Mouse (Mus musculus): Measurements from ENCODE around the gene Dapk2. TPM values are rescaled to one million over a fixed set of nuclear protein-coding genes. Genes with fewer than 3 reads are reported as not detected.

Dapk2 gene
- polyA plus RNA-seq, 1 experiment from 2014 or later: 6.5 TPM

DNA sequence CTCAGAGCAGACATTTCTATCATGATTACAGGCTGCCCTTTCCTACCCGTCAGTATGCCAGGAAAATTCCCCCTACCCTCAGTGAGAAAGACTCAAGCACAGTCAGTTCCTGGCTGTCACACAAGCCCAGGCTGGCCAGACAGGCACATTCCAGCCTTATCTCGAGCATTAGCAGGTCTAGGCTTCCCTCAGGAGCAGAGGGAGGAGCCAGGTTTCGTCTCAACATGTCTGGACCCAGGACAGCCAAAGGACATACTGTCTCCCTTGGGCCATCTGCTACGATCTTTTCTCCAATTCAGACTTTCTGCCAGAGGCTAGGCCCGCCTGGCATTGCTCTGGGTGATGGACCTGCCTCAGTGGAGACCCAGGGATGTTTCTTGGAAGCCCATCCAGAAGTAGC lies 48.8 kb downstream of the Dapk2 start:
- peak; percentile 90 for ATAC-seq (replicated peaks; ENCODE audit: extremely low read depth, insufficient read depth, low FRiP score)
- peaks cover 27% of the 10 kb centered on the region for H3K4me1 ChIP-seq (ENCODE audit: control insufficient read depth, insufficient read depth, low read length)
- no peaks in the 10 kb centered on the region for H3K27me3 ChIP-seq (ENCODE audit: control insufficient read depth, insufficient read depth, low read length)
- no peaks in the 10 kb centered on the region for H3K36me3 ChIP-seq (ENCODE audit: control insufficient read depth, insufficient read depth)
- no peaks in the 10 kb centered on the region for H3K9me3 ChIP-seq (replicated peaks; ENCODE audit: control insufficient read depth, low read length)
- H3K4me3 ChIP-seq (ENCODE audit: low read length): no peak overlapping the region
- 22% methylated on average over 5 of the region's 5 CpGs for WGBS
- H3K9ac ChIP-seq (ENCODE audit: low read length): no peak overlapping the region
- H3K4me2 ChIP-seq (ENCODE audit: low read depth, low read length): peak overlapping the region; percentile 10; the same call in 1 of the 2 replicates
- peak overlapping the region; percentile 64; the same call in 1 of the 2 replicates for H3K27ac ChIP-seq (ENCODE audit: low read length)

- no peak overlapping the region for H3K9ac ChIP-seq (ENCODE audit: low read length)
- H3K27ac ChIP-seq (ENCODE audit: low read length): peak overlapping the region; percentile 26; the same call in 1 of the 2 replicates
- H3K4me3 ChIP-seq (ENCODE audit: low read length): no peak overlapping the region
- H3K4me1 ChIP-seq (ENCODE audit: control insufficient read depth, insufficient read depth, low read length): peaks cover 45% of the 10 kb centered on the region
- WGBS: 48% methylated on average over 4 of the region's 4 CpGs
- H3K36me3 ChIP-seq (ENCODE audit: control insufficient read depth, insufficient read depth): no peaks in the 10 kb centered on the region
- no peaks in the 10 kb centered on the region for H3K9me3 ChIP-seq (replicated peaks; ENCODE audit: control insufficient read depth, low read length)
- no peaks in the 10 kb centered on the region for H3K27me3 ChIP-seq (ENCODE audit: control insufficient read depth, insufficient read depth, low read length)
- no peak overlapping the region for H3K4me2 ChIP-seq (ENCODE audit: low read depth, low read length)
- ATAC-seq (replicated peaks; ENCODE audit: extremely low read depth, insufficient read depth, low FRiP score): no peak
Measured at GRCm38 (mm10) chr9:66211420-66211819, 53.4 kb downstream of the Dapk2 start.

GRCm38 (mm10) chr9:66212088-66212487 lies 54.1 kb downstream of the Dapk2 start:
- Histone ChIP-seq H3K27ac (ENCODE audit: low read length) (0 out of 2 replicates have a peak overlapping the region, but pooled peaks have one; percentile 21), H3K27me3 (ENCODE audit: control insufficient read depth, insufficient read depth, low read length) (no peaks in the 10 kb centered on the region), H3K4me3 (ENCODE audit: low read length) (no peak overlapping the region), H3K4me2 (ENCODE audit: low read depth, low read length) (no peak overlapping the region), H3K36me3 (ENCODE audit: control insufficient read depth, insufficient read depth) (no peaks in the 10 kb centered on the region), H3K9me3 (replicated peaks; ENCODE audit: control insufficient read depth, low read length) (no peaks in the 10 kb centered on the region), H3K9ac (ENCODE audit: low read length) (no peak overlapping the region), H3K4me1 (ENCODE audit: control insufficient read depth, insufficient read depth, low read length) (peaks cover 38% of the 10 kb centered on the region)
- no peak for ATAC-seq (replicated peaks; ENCODE audit: extremely low read depth, insufficient read depth, low FRiP score)
- WGBS: 78% methylated on average over 2 of the region's 2 CpGs

- Histone ChIP-seq H3K9ac (ENCODE audit: low read length) (no peak overlapping the region), H3K4me3 (ENCODE audit: low read length) (no peak overlapping the region), H3K9me3 (replicated peaks; ENCODE audit: control insufficient read depth, low read length) (no peaks in the 10 kb centered on the region), H3K27ac (ENCODE audit: low read length) (peak overlapping the region; percentile 62), H3K4me2 (ENCODE audit: low read depth, low read length) (no peak overlapping the region), H3K4me1 (ENCODE audit: control insufficient read depth, insufficient read depth, low read length) (peaks cover 37% of the 10 kb centered on the region), H3K27me3 (ENCODE audit: control insufficient read depth, insufficient read depth, low read length) (no peaks in the 10 kb centered on the region), H3K36me3 (ENCODE audit: control insufficient read depth, insufficient read depth) (no peaks in the 10 kb centered on the region)
- WGBS: 54% methylated on average over 5 of the region's 5 CpGs
- no peak for ATAC-seq (replicated peaks; ENCODE audit: extremely low read depth, insufficient read depth, low FRiP score)
Measured at GRCm38 (mm10) chr9:66212802-66213201, 54.8 kb downstream of the Dapk2 start.

- Histone ChIP-seq H3K36me3 (ENCODE audit: control insufficient read depth, insufficient read depth) (no peaks in the 10 kb centered on the region), H3K27ac (ENCODE audit: low read length) (peak overlapping the region; percentile 62), H3K4me3 (ENCODE audit: low read length) (no peak overlapping the region), H3K9me3 (replicated peaks; ENCODE audit: control insufficient read depth, low read length) (no peaks in the 10 kb centered on the region), H3K4me1 (ENCODE audit: control insufficient read depth, insufficient read depth, low read length) (peaks cover 42% of the 10 kb centered on the region), H3K4me2 (ENCODE audit: low read depth, low read length) (no peak overlapping the region), H3K9ac (ENCODE audit: low read length) (no peak overlapping the region), H3K27me3 (ENCODE audit: control insufficient read depth, insufficient read depth, low read length) (no peaks in the 10 kb centered on the region)
- 15% methylated on average over 5 of the region's 5 CpGs for WGBS
- peak; percentile 70 for ATAC-seq (replicated peaks; ENCODE audit: extremely low read depth, insufficient read depth, low FRiP score)
Measured at GRCm38 (mm10) chr9:66213386-66214032, 55.5 kb downstream of the Dapk2 start.

DNA sequence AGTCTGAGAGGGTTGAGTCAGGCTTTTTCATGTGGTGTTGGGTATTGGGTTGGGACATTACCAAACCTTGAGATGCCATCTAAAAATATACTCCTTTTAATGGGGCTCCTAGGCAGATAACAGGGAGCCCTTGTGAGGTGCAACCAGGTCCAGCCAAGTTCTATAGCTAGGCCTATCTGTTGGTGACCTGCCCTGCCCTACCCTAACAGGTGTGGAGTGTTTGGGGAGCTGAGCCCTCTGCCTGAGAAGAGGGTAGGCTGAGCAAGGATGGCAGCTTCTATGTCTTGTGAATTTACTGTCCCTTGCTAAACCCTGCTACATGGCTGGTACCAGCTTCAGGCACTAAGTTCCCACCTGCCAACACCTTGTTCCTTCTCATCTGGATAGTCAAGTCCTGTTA lies 57.5 kb downstream of the Dapk2 start:
- H3K9me3 ChIP-seq (replicated peaks; ENCODE audit: control insufficient read depth, low read length): no peaks in the 10 kb centered on the region
- no peak overlapping the region for H3K4me3 ChIP-seq (ENCODE audit: low read length)
- H3K4me2 ChIP-seq (ENCODE audit: low read depth, low read length): no peak overlapping the region
- no peaks in the 10 kb centered on the region for H3K36me3 ChIP-seq (ENCODE audit: control insufficient read depth, insufficient read depth)
- no peak for ATAC-seq (replicated peaks; ENCODE audit: extremely low read depth, insufficient read depth, low FRiP score)
- no peak overlapping the region for H3K27ac ChIP-seq (ENCODE audit: low read length)
- peaks cover 55% of the 10 kb centered on the region for H3K4me1 ChIP-seq (ENCODE audit: control insufficient read depth, insufficient read depth, low read length)
- no peak overlapping the region for H3K9ac ChIP-seq (ENCODE audit: low read length)
- H3K27me3 ChIP-seq (ENCODE audit: control insufficient read depth, insufficient read depth, low read length): no peaks in the 10 kb centered on the region

DNA sequence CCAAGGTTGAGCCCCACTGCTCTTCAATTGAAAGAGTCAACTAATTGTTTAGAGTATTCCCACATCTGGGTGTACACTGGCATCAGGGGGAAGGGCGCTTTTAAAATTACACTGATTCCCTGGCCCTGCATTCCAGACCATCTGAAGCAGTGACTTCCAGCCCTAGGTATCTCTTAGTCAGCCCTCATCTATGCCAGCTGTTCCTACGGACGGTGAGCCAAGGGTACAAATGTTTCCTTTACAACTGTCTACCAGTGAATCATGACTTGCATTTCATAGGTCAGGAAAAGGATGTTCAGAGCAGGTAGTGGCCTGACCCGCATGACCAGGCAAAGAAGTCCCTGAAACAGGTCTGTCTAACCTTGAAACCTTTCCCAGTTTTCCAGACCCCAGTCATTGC lies 59.9 kb downstream of the Dapk2 start:
- Histone ChIP-seq H3K4me1 (ENCODE audit: control insufficient read depth, insufficient read depth, low read length) (peaks cover 38% of the 10 kb centered on the region), H3K36me3 (ENCODE audit: control insufficient read depth, insufficient read depth) (no peaks in the 10 kb centered on the region), H3K4me2 (ENCODE audit: low read depth, low read length) (no peak overlapping the region), H3K9ac (ENCODE audit: low read length) (no peak overlapping the region), H3K27ac (ENCODE audit: low read length) (no peak overlapping the region), H3K9me3 (replicated peaks; ENCODE audit: control insufficient read depth, low read length) (no peaks in the 10 kb centered on the region), H3K4me3 (ENCODE audit: low read length) (no peak overlapping the region), H3K27me3 (ENCODE audit: control insufficient read depth, insufficient read depth, low read length) (no peaks in the 10 kb centered on the region)
- 60% methylated on average over 4 of the region's 4 CpGs for WGBS
- ATAC-seq (replicated peaks; ENCODE audit: extremely low read depth, insufficient read depth, low FRiP score): no peak

- WGBS: 40% methylated on average over 10 of the region's 10 CpGs
- Histone ChIP-seq H3K36me3 (ENCODE audit: control insufficient read depth, insufficient read depth) (no peaks in the 10 kb centered on the region), H3K4me2 (ENCODE audit: low read depth, low read length) (peak overlapping the region; percentile 26), H3K9me3 (replicated peaks; ENCODE audit: control insufficient read depth, low read length) (no peaks in the 10 kb centered on the region), H3K27me3 (ENCODE audit: control insufficient read depth, insufficient read depth, low read length) (no peaks in the 10 kb centered on the region), H3K4me3 (ENCODE audit: low read length) (no peak overlapping the region), H3K9ac (ENCODE audit: low read length) (peak overlapping the region; percentile 16; the same call in 1 of the 2 replicates), H3K27ac (ENCODE audit: low read length) (peak overlapping the region; percentile 64), H3K4me1 (ENCODE audit: control insufficient read depth, insufficient read depth, low read length) (peaks cover 26% of the 10 kb centered on the region)
- ATAC-seq (replicated peaks; ENCODE audit: extremely low read depth, insufficient read depth, low FRiP score): peak; percentile 73
Measured at GRCm38 (mm10) chr9:66218917-66219725, 61.1 kb downstream of the Dapk2 start.

GRCm38 (mm10) chr9:66223872-66224271 lies 65.8 kb downstream of the Dapk2 start:
- Histone ChIP-seq H3K9me3 (replicated peaks; ENCODE audit: control insufficient read depth, low read length) (no peaks in the 10 kb centered on the region), H3K27ac (ENCODE audit: low read length) (no peak overlapping the region), H3K4me1 (ENCODE audit: control insufficient read depth, insufficient read depth, low read length) (peaks cover 10% of the 10 kb centered on the region), H3K36me3 (ENCODE audit: control insufficient read depth, insufficient read depth) (no peaks in the 10 kb centered on the region), H3K27me3 (ENCODE audit: control insufficient read depth, insufficient read depth, low read length) (no peaks in the 10 kb centered on the region), H3K4me2 (ENCODE audit: low read depth, low read length) (no peak overlapping the region), H3K9ac (ENCODE audit: low read length) (no peak overlapping the region), H3K4me3 (ENCODE audit: low read length) (no peak overlapping the region)
- ATAC-seq (replicated peaks; ENCODE audit: extremely low read depth, insufficient read depth, low FRiP score): no peak
- WGBS: 73% methylated on average over 2 of the region's 2 CpGs
